Mouse (Mus musculus): ENCODE measurements around the gene Olfr322. TPM values are rescaled to one million over a fixed set of nuclear protein-coding genes. Genes with fewer than 3 reads are reported as not detected.

Gene Olfr322
- polyA plus RNA-seq, 1 experiment from 2014 or later = not detected

GRCm38 (mm10) chr11:58636376-58636977 is 22.1 kb upstream of the Olfr322 start:
- Histone ChIP-seq H3K4me3 (ENCODE audit: low read depth, low read length) (no peak overlapping the region), H3K27ac (ENCODE audit: low read length) (no peak overlapping the region), H3K9me3 (ENCODE audit: control insufficient read depth, low read depth, low read length) (no peaks in the 10 kb centered on the region), H3K36me3 (ENCODE audit: control insufficient read depth, insufficient read depth, low read length) (no peaks in the 10 kb centered on the region), H3K27me3 (ENCODE audit: control insufficient read depth, insufficient read depth, low read length) (no peaks in the 10 kb centered on the region), H3K4me1 (ENCODE audit: control insufficient read depth, insufficient read depth, low read length) (peaks cover 4% of the 10 kb centered on the region; the same call in 1 of the 2 replicates), H3K9ac (replicated peaks; ENCODE audit: low read depth, low read length) (no peak overlapping the region), H3K4me2 (replicated peaks; ENCODE audit: low read depth, low read length) (no peak overlapping the region)
- WGBS = 28% methylated on average over 4 of the region's 4 CpGs
- ATAC-seq (ENCODE audit: insufficient number of reproducible peaks, insufficient read depth, low FRiP score, low read depth) = no peak

- Histone ChIP-seq H3K27ac (ENCODE audit: low read length) (no peak overlapping the region), H3K9me3 (ENCODE audit: control insufficient read depth, low read depth, low read length) (no peaks in the 10 kb centered on the region), H3K4me2 (replicated peaks; ENCODE audit: low read depth, low read length) (no peak overlapping the region), H3K9ac (replicated peaks; ENCODE audit: low read depth, low read length) (no peak overlapping the region), H3K4me3 (ENCODE audit: low read depth, low read length) (no peak overlapping the region), H3K27me3 (ENCODE audit: control insufficient read depth, insufficient read depth, low read length) (no peaks in the 10 kb centered on the region), H3K4me1 (ENCODE audit: control insufficient read depth, insufficient read depth, low read length) (peaks cover 4% of the 10 kb centered on the region; the same call in 1 of the 2 replicates), H3K36me3 (ENCODE audit: control insufficient read depth, insufficient read depth, low read length) (no peaks in the 10 kb centered on the region)
- 44% methylated on average over 7 of the region's 7 CpGs for WGBS
- ATAC-seq (ENCODE audit: insufficient number of reproducible peaks, insufficient read depth, low FRiP score, low read depth) = no peak
These were observed 20.3 kb upstream of the Olfr322 start for GRCm38 (mm10) chr11:58638176-58638701.

GRCm38 (mm10) chr11:58640272-58640867 is 18.2 kb upstream of the Olfr322 start, which contains the start of gene Trim58:
TSS of gene Trim58 (plus strand) at chr11:58640465.
- H3K27ac ChIP-seq (ENCODE audit: low read length) = no peak within 1 kb of the TSS; the same call in 1 of the 2 replicates

DNA sequence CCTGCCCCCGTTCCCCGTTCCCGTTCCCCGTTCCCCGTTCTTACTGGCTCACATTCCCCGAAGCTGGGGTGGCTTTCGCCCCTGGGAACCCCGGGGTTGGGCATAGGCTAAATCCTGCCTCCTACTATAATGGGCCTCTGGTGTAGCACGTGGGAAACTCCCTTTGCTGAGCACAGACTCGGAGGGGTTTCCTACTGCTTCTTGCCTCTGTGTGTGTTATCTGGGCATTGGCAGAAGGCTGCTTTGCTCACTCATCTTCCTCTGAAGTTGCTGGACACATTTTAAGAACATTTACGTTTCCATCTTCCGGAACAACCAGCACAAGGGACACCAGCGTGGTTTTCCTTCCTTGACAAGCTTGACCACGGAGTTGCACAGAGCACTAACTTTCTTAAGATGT is 17.5 kb upstream of the Olfr322 start:
- no peak overlapping the region for H3K4me3 ChIP-seq (ENCODE audit: low read depth, low read length)
- H3K4me1 ChIP-seq (ENCODE audit: control insufficient read depth, insufficient read depth, low read length) = peaks cover 4% of the 10 kb centered on the region; the same call in 1 of the 2 replicates
- no peaks in the 10 kb centered on the region for H3K27me3 ChIP-seq (ENCODE audit: control insufficient read depth, insufficient read depth, low read length)
- no peak for ATAC-seq (ENCODE audit: insufficient number of reproducible peaks, insufficient read depth, low FRiP score, low read depth)
- H3K9ac ChIP-seq (replicated peaks; ENCODE audit: low read depth, low read length) = no peak overlapping the region
- no peaks in the 10 kb centered on the region for H3K9me3 ChIP-seq (ENCODE audit: control insufficient read depth, low read depth, low read length)
- WGBS = 36% methylated on average over 14 of the region's 14 CpGs
- peak overlapping the region; percentile 64 for H3K4me2 ChIP-seq (replicated peaks; ENCODE audit: low read depth, low read length)
- no peaks in the 10 kb centered on the region for H3K36me3 ChIP-seq (ENCODE audit: control insufficient read depth, insufficient read depth, low read length)
- no peak overlapping the region for H3K27ac ChIP-seq (ENCODE audit: low read length)

More at GRCm38 (mm10) chr11:58640272-58640867, 18.2 kb upstream of the Olfr322 start, which contains the start of gene Trim58:
- Histone ChIP-seq H3K9me3 (ENCODE audit: control insufficient read depth, low read depth, low read length) (no peaks in the 10 kb centered on the region), H3K4me3 (ENCODE audit: low read depth, low read length) (peak within 1 kb of the TSS; percentile 25), H3K4me2 (replicated peaks; ENCODE audit: low read depth, low read length) (peak within 1 kb of the TSS; percentile 64), H3K9ac (replicated peaks; ENCODE audit: low read depth, low read length) (no peak within 1 kb of the TSS; the same call in 1 of the 2 replicates), H3K4me1 (ENCODE audit: control insufficient read depth, insufficient read depth, low read length) (peaks cover 4% of the 10 kb centered on the region; the same call in 1 of the 2 replicates), H3K27me3 (ENCODE audit: control insufficient read depth, insufficient read depth, low read length) (no peaks in the 10 kb centered on the region), H3K36me3 (ENCODE audit: control insufficient read depth, insufficient read depth, low read length) (no peaks in the 10 kb centered on the region)
- 4% methylated on average over 34 of the region's 34 CpGs for WGBS
- no peak for ATAC-seq (ENCODE audit: insufficient number of reproducible peaks, insufficient read depth, low FRiP score, low read depth)

DNA sequence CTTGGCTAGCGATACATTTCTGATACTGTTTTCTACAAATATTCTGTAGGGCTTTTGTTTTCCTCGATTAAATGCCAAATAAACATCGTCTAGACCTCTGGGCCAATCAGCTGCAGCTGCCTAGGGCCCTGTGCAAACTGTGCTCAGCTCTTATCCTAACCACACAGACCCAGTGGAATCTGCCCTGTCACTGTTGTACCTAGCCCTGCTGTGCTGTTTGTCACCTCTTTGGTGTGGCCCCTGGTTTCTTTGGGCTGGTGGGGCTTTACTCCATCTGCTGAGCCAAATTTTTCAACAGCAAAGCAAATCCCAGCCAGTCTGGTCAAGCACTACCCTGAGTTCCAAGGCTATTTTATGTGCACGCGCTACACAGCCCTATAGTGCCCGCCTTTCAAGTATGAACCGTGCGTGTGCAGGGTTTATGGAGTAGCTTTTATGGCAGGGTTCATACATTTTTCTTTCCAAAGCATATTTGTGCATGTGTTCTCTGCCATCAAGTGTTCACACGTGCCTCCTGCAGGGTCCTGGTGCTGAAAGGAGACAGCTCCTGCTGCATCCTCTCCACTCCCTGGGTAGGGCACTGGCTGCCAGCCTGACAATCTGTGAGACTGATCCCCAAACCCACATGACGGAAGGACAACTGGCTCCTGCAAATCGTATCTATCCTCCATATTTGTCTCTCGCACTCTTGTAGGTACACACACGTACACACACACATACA is 16.8 kb upstream of the Olfr322 start:
- H3K4me3 ChIP-seq (ENCODE audit: low read depth, low read length) = no peak overlapping the region
- no peak overlapping the region for H3K4me2 ChIP-seq (replicated peaks; ENCODE audit: low read depth, low read length)
- H3K4me1 ChIP-seq (ENCODE audit: control insufficient read depth, insufficient read depth, low read length) = peaks cover 4% of the 10 kb centered on the region; the same call in 1 of the 2 replicates
- no peaks in the 10 kb centered on the region for H3K9me3 ChIP-seq (ENCODE audit: control insufficient read depth, low read depth, low read length)
- 84% methylated on average over 13 of the region's 13 CpGs for WGBS
- no peaks in the 10 kb centered on the region for H3K27me3 ChIP-seq (ENCODE audit: control insufficient read depth, insufficient read depth, low read length)
- H3K36me3 ChIP-seq (ENCODE audit: control insufficient read depth, insufficient read depth, low read length) = no peaks in the 10 kb centered on the region
- H3K9ac ChIP-seq (replicated peaks; ENCODE audit: low read depth, low read length) = no peak overlapping the region
- peak; percentile 89; the same call in 1 of the 2 replicates for ATAC-seq (ENCODE audit: insufficient number of reproducible peaks, insufficient read depth, low FRiP score, low read depth)
- no peak overlapping the region for H3K27ac ChIP-seq (ENCODE audit: low read length)

DNA sequence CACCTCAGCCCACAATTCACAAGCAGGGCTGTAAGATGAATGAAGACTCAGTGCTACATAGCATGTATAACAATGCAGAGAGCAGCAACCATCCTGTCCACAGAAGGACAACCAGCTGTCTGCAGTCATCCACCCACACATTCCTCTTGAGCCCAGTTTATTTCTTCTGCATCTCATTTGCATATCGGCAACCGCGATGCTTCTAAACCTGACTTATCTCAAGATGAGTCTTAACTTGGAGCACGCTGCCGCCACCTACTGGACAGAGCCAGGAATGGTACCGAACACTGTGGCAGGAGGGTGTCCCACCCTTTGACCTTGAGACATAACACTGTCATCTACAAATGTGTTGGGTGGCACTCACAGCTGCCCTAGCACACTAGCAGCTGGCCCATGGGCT is 15.2 kb upstream of the Olfr322 start:
- no peak for ATAC-seq (ENCODE audit: insufficient number of reproducible peaks, insufficient read depth, low FRiP score, low read depth)

DNA sequence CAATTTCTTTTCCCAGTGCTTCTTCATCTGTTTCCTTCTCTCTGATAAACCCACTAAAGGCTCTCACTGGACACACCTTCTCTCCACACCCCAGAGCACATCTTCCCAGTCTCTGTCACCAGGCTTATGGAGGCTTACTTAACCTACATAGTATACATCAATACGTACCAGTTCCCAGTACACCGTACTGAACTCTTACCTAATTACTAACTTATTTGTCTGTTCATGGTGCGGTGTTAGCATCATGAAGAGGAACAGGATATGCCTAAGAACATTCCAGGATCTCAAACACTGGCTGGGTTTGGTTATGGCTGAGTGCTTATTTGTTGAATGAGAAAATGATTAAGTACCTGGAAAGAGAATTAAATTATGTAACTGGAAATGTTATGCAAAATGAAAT is 3.4 kb upstream of the Olfr322 start:
- Histone ChIP-seq H3K4me2 (replicated peaks; ENCODE audit: low read depth, low read length) (no peak overlapping the region), H3K4me1 (ENCODE audit: control insufficient read depth, insufficient read depth, low read length) (no peaks in the 10 kb centered on the region), H3K9me3 (ENCODE audit: control insufficient read depth, low read depth, low read length) (no peaks in the 10 kb centered on the region), H3K27ac (ENCODE audit: low read length) (no peak overlapping the region), H3K9ac (replicated peaks; ENCODE audit: low read depth, low read length) (no peak overlapping the region), H3K4me3 (ENCODE audit: low read depth, low read length) (no peak overlapping the region), H3K27me3 (ENCODE audit: control insufficient read depth, insufficient read depth, low read length) (no peaks in the 10 kb centered on the region), H3K36me3 (ENCODE audit: control insufficient read depth, insufficient read depth, low read length) (no peaks in the 10 kb centered on the region)
- WGBS = 82% methylated on average over 3 of the region's 3 CpGs
- ATAC-seq (ENCODE audit: insufficient number of reproducible peaks, insufficient read depth, low FRiP score, low read depth) = no peak

More for the DNA sequence above, 15.2 kb upstream of the Olfr322 start:
- Histone ChIP-seq H3K4me1 (ENCODE audit: control insufficient read depth, insufficient read depth, low read length) (peaks cover 4% of the 10 kb centered on the region; the same call in 1 of the 2 replicates), H3K9ac (replicated peaks; ENCODE audit: low read depth, low read length) (no peak overlapping the region), H3K4me2 (replicated peaks; ENCODE audit: low read depth, low read length) (no peak overlapping the region), H3K4me3 (ENCODE audit: low read depth, low read length) (no peak overlapping the region), H3K27me3 (ENCODE audit: control insufficient read depth, insufficient read depth, low read length) (no peaks in the 10 kb centered on the region), H3K27ac (ENCODE audit: low read length) (no peak overlapping the region), H3K36me3 (ENCODE audit: control insufficient read depth, insufficient read depth, low read length) (no peaks in the 10 kb centered on the region), H3K9me3 (ENCODE audit: control insufficient read depth, low read depth, low read length) (no peaks in the 10 kb centered on the region)
- WGBS = 33% methylated on average over 6 of the region's 6 CpGs

DNA sequence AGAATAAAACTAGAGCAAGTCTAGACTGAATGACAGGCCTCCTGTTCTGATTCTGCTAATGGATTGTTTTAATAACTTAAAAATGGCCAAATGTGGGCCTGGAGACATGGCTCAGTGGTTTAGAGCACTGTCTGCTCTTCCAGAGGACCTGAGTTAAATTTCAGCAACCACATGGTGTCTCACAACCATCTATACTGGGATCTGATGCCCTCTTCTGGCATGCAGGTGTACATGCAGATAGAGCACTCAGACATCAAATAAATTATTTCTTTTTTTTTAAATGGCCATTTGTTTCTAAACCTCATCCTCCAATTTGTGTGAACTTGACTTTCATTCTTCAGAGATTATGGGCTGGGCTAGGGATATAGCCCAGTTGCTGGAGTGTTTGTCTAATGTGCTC is 10.7 kb downstream of the Olfr322 start:
- ATAC-seq (ENCODE audit: insufficient number of reproducible peaks, insufficient read depth, low FRiP score, low read depth) = no peak
- Histone ChIP-seq H3K4me3 (ENCODE audit: low read depth, low read length) (no peak overlapping the region), H3K4me1 (ENCODE audit: control insufficient read depth, insufficient read depth, low read length) (no peaks in the 10 kb centered on the region), H3K36me3 (ENCODE audit: control insufficient read depth, insufficient read depth, low read length) (no peaks in the 10 kb centered on the region), H3K9ac (replicated peaks; ENCODE audit: low read depth, low read length) (no peak overlapping the region), H3K27me3 (ENCODE audit: control insufficient read depth, insufficient read depth, low read length) (no peaks in the 10 kb centered on the region), H3K27ac (ENCODE audit: low read length) (no peak overlapping the region), H3K9me3 (ENCODE audit: control insufficient read depth, low read depth, low read length) (no peaks in the 10 kb centered on the region), H3K4me2 (replicated peaks; ENCODE audit: low read depth, low read length) (no peak overlapping the region)
